Mouse (Mus musculus): Measurements from ENCODE around the gene Prdm1.

The Prdm1 gene

GRCm38 (mm10) chr10:44454111-44454510 lies 74.2 kb downstream of the Prdm1 start:
- no peak for DNase-seq

GRCm38 (mm10) chr10:44450835-44451234 lies 77.5 kb downstream of the Prdm1 start:
- no peak for DNase-seq

- no peak for DNase-seq
These were observed 78.2 kb downstream of the Prdm1 start for GRCm38 (mm10) chr10:44450108-44450507.

- no peak for DNase-seq
These were observed 78.6 kb downstream of the Prdm1 start for GRCm38 (mm10) chr10:44449666-44450065.

- DNase-seq = no peak
These were observed 80.1 kb downstream of the Prdm1 start for GRCm38 (mm10) chr10:44448165-44448564.

GRCm38 (mm10) chr10:44447406-44448139 lies 80.7 kb downstream of the Prdm1 start:
- DNase-seq = peak; percentile 35

GRCm38 (mm10) chr10:44447001-44447400 lies 81.3 kb downstream of the Prdm1 start:
- no peak for DNase-seq

GRCm38 (mm10) chr10:44444415-44444814 lies 83.9 kb downstream of the Prdm1 start:
- no peak for DNase-seq

GRCm38 (mm10) chr10:44443696-44444095 lies 84.6 kb downstream of the Prdm1 start:
- no peak for DNase-seq

GRCm38 (mm10) chr10:44439732-44440131 lies 88.6 kb downstream of the Prdm1 start:
- no peak for DNase-seq

GRCm38 (mm10) chr10:44437614-44438013 lies 90.7 kb downstream of the Prdm1 start:
- DNase-seq = no peak

GRCm38 (mm10) chr10:44435956-44436355 lies 92.3 kb downstream of the Prdm1 start:
- no peak for DNase-seq

GRCm38 (mm10) chr10:44434702-44435181 lies 93.6 kb downstream of the Prdm1 start:
- peak; percentile 73 for DNase-seq

- DNase-seq = no peak
These were observed 96.1 kb downstream of the Prdm1 start for GRCm38 (mm10) chr10:44432235-44432634.

GRCm38 (mm10) chr10:44431689-44432088 lies 96.6 kb downstream of the Prdm1 start:
- peak; percentile 20 for DNase-seq

- no peak for DNase-seq
These were observed 99.0 kb downstream of the Prdm1 start for GRCm38 (mm10) chr10:44429177-44429888.

GRCm38 (mm10) chr10:44427891-44428361 lies 100.4 kb downstream of the Prdm1 start:
- DNase-seq = peak; percentile 78

GRCm38 (mm10) chr10:44427426-44427825 lies 100.9 kb downstream of the Prdm1 start:
- no peak for DNase-seq

GRCm38 (mm10) chr10:44425013-44425412 lies 103.3 kb downstream of the Prdm1 start:
- peak; percentile 46 for DNase-seq

GRCm38 (mm10) chr10:44421896-44422295 lies 106.4 kb downstream of the Prdm1 start:
- DNase-seq = no peak

- DNase-seq = no peak
These were observed 108.1 kb downstream of the Prdm1 start for GRCm38 (mm10) chr10:44420211-44420610.

- no peak for DNase-seq
These were observed 109.4 kb downstream of the Prdm1 start for GRCm38 (mm10) chr10:44418901-44419300.

- no peak for DNase-seq
These were observed 112.7 kb downstream of the Prdm1 start for GRCm38 (mm10) chr10:44415576-44415975.

GRCm38 (mm10) chr10:44409958-44410357 lies 118.3 kb downstream of the Prdm1 start:
- DNase-seq = no peak
